Mouse (Mus musculus) megakaryocyte, embryonic 14.5 days (primary cell): ENCODE measurements around the gene Fra10ac1.

Experiments used
- FLI1 ChIP-seq: IDR thresholded peaks from 2 replicates; pipeline ENCODE4 v1.6.1; 2012; ENCODE audit warnings: low read length, inconsistent platforms, mixed read lengths
- GATA1 ChIP-seq: IDR thresholded peaks from 3 replicates; pipeline ENCODE4 v1.6.1; 2012; ENCODE audit warnings: mixed read lengths, low read length, inconsistent platforms, borderline replicate concordance

GRCm38 (mm10) chr19:38186631-38187344 lies 37.2 kb downstream of the Fra10ac1 start:
- TF ChIP-seq GATA1 (no peak), FLI1 (no peak)
